Mouse (Mus musculus) central nervous system, embryonic 11.5 days (tissue): ENCODE data around the gene BC147527. TPM values are rescaled to one million over a fixed set of nuclear protein-coding genes. Genes with fewer than 3 reads are reported as not detected.

Source experiments
- polyA plus RNA-seq: library from polyadenylated mRNA; depleted of rRNA; stranded (reverse); fragments of >200 nt; gene quantifications from 2 replicates; pipeline ENCODE4 v1.2.3, GENCODE M21; 2012; rRNA removed

BC147527 gene
- 0.08 and 0.21 TPM in 2 replicates for polyA plus RNA-seq

GRCm38 (mm10) chr13:120299991-120300442 lies at the start of gene BC147527:
Gene BC147527 (plus strand): TSS chr13:120300392.

GRCm38 (mm10) chr13:120262870-120263269 lies 37.3 kb upstream of the BC147527 start, which contains the start of gene AF067061:
Gene AF067061 (plus strand): TSS chr13:120263114.

GRCm38 (mm10) chr13:120316578-120316977 lies 16.4 kb downstream of the BC147527 start, which contains the start of gene Tcstv3:
Gene Tcstv3 (plus strand): TSS chr13:120316878.

Other genes with a start within 250 kb of the BC147527 start
- not detected in 2 replicates for gene Gm21188, start 248.2 kb upstream of the BC147527 start, polyA plus RNA-seq
- not detected in 2 replicates for gene Gm20767, start 160.1 kb upstream of the BC147527 start, polyA plus RNA-seq
- 0.36 TPM in 1 of 2 replicates, not detected in the other for gene Gm21818, start 128.0 kb upstream of the BC147527 start, polyA plus RNA-seq
- not detected in 2 replicates for gene Gm21762, start 84.4 kb upstream of the BC147527 start, polyA plus RNA-seq
- gene Gm21731, start 61.3 kb upstream of the BC147527 start, polyA plus RNA-seq: not detected in 2 replicates
- not detected in 2 replicates for gene AF067061, start 37.3 kb upstream of the BC147527 start, polyA plus RNA-seq
- not detected in 2 replicates for gene Tcstv3, start 16.5 kb downstream of the BC147527 start, polyA plus RNA-seq